Mouse (Mus musculus) heart, postnatal 0 days (tissue): ENCODE results near the gene Arl5b. TPM values are rescaled to one million over a fixed set of nuclear protein-coding genes. Genes with fewer than 3 reads are reported as not detected.

Experiments
- ATAC-seq: fragments of 200-750 bp; cut with Nextera tagmentation; 2 replicates; pipeline ENCODE4 v1.8.0; 2017; ENCODE audit warnings: low read depth, moderate number of reproducible peaks, moderate library complexity; ENCODE audit not compliant: insufficient read depth
- DNase-seq: peaks from one replicate; pipeline ENCODE4 v3.0.0-alpha.2; 2016; ENCODE audit warnings: low spot score
- H3K27ac ChIP-seq: fragments of 300-500 bp; sonication (generic); 2 replicates; pipeline ENCODE4 v1.5.1; 2014; ENCODE audit warnings: low read depth, mild to moderate bottlenecking
- H3K27me3 ChIP-seq: fragments of 300-500 bp; sonication (generic); 2 replicates; pipeline ENCODE4 v1.6.1; 2014; ENCODE audit warnings: low read length, mixed read lengths; ENCODE audit not compliant: control insufficient read depth, insufficient read depth
- H3K36me3 ChIP-seq: fragments of 300-500 bp; sonication (generic); replicated peaks from 2 replicates; pipeline ENCODE4 v1.6.1; 2014; ENCODE audit warnings: low read length, mixed read lengths; ENCODE audit not compliant: control insufficient read depth, insufficient read depth
- H3K4me1 ChIP-seq: fragments of 300-500 bp; sonication (generic); 2 replicates; pipeline ENCODE4 v1.6.1; 2014; ENCODE audit warnings: antibody characterized with exemption; ENCODE audit not compliant: control insufficient read depth, insufficient read depth
- H3K4me2 ChIP-seq: fragments of 300-500 bp; sonication (generic); 2 replicates; pipeline ENCODE4 v1.6.1; 2014; ENCODE audit warnings: low read depth, mild to moderate bottlenecking, low read length, moderate library complexity
- H3K4me3 ChIP-seq: fragments of 300-500 bp; sonication (generic); 2 replicates; pipeline ENCODE4 v1.5.1; 2014; ENCODE audit warnings: low read depth, low read length
- H3K9ac ChIP-seq: fragments of 300-500 bp; sonication (generic); replicated peaks from 2 replicates; pipeline ENCODE4 v1.6.1; 2014; ENCODE audit warnings: low read depth, low read length, mixed read lengths
- H3K9me3 ChIP-seq: fragments of 300-500 bp; sonication (generic); replicated peaks from 2 replicates; pipeline ENCODE4 v1.6.1; 2016; ENCODE audit warnings: low read length; ENCODE audit not compliant: control insufficient read depth
- CTCF ChIP-seq: IDR thresholded peaks from 2 replicates; pipeline ENCODE4 v1.5.1; 2016; ENCODE audit warnings: antibody characterized with exemption, control low read depth, low read depth
- EP300 ChIP-seq: IDR thresholded peaks from 2 replicates; pipeline ENCODE4 v1.6.1; 2016; ENCODE audit warnings: antibody characterized with exemption, low read depth
- WGBS: fragments of 180-500 bp; shearing (Covaris S2); extraction: QIAGEN DNeasy Blood & Tissue Kit; methylation state at CpG from one replicate; pipeline ENCODE4 v1.1.7; 2014; 5-methylcytosine and 5-hydroxymethylcytosine counted together
- polyA plus RNA-seq: library from polyadenylated mRNA; unstranded; fragments of >200 nt; fragmentation: Nextera tagmentation; extraction: Ambion mirVana; gene quantifications from 2 replicates; pipeline ENCODE4 v1.2.1, GENCODE M21; 2015
- total RNA-seq: library from RNA; depleted of rRNA; stranded (reverse); fragments of >200 nt; gene quantifications from 2 replicates; pipeline ENCODE4 v1.2.3, GENCODE M21; 2014; ENCODE audit warnings: low replicate concordance; rRNA removed

Gene Arl5b
- total RNA-seq = 23.9 and 30.2 TPM in 2 replicates
- 13.4 and 16.9 TPM in 2 replicates for polyA plus RNA-seq

DNA sequence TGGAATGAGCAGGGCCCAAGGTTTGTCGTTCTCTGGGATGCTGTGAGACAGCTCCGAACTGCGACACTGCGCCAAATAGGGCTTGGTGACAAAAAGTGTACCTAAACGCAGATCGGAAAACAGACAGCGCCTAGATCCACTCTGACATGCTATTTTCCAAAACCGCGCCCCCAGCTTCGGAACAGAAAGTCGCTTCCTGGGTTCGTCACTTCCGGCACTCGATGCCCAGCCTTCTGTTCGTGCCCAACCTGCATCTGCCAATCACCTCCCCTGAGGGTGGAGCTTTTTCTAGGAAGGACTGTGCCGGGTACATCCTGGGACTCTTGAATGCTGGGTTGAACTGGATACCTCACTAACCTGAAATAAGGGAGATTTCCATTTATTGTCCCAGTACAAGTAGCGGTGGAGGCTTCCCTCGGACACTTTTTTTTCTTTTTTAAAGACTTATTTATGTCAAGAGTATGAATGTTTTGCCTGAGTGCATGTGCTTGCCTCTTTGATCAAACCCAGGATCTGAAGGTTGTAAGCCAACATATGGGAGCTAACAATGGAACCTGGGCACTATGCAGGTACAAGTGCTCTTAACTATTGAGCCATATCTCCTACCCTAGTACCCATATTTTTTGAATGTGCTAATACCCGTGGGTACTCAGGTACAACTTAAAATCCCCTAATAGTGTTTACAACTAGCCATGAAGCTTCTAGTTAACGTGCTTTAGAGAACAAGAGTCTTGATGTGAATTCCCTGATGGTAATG is at the start of gene Arl5b:
Gene Arl5b (plus strand): TSS at position 279 of the 757 bp plus-strand sequence.
- TF ChIP-seq CTCF (no peak), EP300 (no peak)
- peak; percentile 95 for DNase-seq
- Histone ChIP-seq H3K4me3 (peak within 1 kb of the TSS; percentile 62), H3K9me3 (no peaks in the 10 kb centered on the region), H3K27ac (0 out of 2 replicates have a peak within 1 kb of the TSS, but pooled peaks have one; percentile 44), H3K36me3 (no peaks in the 10 kb centered on the region), H3K4me1 (peaks cover 12% of the 10 kb centered on the region), H3K9ac (peak within 1 kb of the TSS; percentile 47), H3K27me3 (no peaks in the 10 kb centered on the region), H3K4me2 (peak within 1 kb of the TSS; percentile 80)
- ATAC-seq = peak; percentile 99
- whole genome bisulfite sequencing = 7% methylated on average over 20 of the region's 20 CpGs

DNA sequence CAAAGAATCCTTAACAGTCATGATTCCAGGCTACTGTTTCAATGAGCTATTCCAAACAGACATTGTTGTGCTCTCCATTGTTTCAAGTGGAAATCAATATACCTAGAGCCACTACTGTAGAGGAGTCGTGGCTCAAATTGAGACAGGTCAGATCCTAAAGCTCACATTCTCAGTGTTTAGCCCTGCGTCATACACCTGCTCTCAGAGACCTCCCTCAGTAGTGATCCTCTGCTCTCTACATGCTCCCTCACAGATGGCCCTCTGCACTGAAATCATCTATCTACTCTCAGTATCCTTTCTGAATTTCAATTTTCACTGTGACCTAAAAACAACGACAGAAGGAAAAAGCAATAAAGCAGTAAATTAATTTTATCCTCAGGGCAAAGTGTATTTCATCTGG is 41.7 kb upstream of the Arl5b start:
- Histone ChIP-seq H3K4me3 (no peak overlapping the region), H3K27ac (no peak overlapping the region), H3K27me3 (no peaks in the 10 kb centered on the region), H3K4me1 (no peaks in the 10 kb centered on the region), H3K36me3 (0 out of 2 replicates have a peak, but pooled peaks cover 6% of the 10 kb centered on the region), H3K9me3 (no peaks in the 10 kb centered on the region), H3K9ac (no peak overlapping the region), H3K4me2 (no peak overlapping the region)
- no peak for TF ChIP-seq CTCF
- no peak for TF ChIP-seq EP300
- WGBS = 85% methylated on average over 3 of the region's 3 CpGs
- ATAC-seq (no peak), DNase-seq (no peak)

DNA sequence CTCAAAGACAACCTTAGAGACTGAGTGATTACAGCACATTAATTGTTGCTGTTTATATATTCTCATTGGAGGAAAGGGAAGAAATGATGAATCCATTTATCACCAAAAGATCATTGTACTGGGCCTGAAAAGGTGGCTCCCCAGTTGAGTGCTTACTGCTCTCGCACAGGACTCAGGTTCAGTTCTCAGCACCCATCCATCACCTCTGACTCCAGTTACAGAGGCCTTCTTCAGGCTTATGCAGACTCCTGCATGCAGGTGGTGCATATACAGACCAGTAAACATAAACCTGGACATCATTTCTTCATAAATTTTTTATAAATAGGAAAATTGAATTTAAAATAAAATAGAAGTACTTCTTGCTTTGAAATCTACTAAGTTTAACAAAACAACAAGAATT is 41.1 kb upstream of the Arl5b start:
- Histone ChIP-seq H3K4me2 (no peak overlapping the region), H3K27me3 (no peaks in the 10 kb centered on the region), H3K27ac (no peak overlapping the region), H3K9me3 (no peaks in the 10 kb centered on the region), H3K4me3 (no peak overlapping the region), H3K9ac (no peak overlapping the region), H3K36me3 (0 out of 2 replicates have a peak, but pooled peaks cover 6% of the 10 kb centered on the region), H3K4me1 (no peaks in the 10 kb centered on the region)
- DNase-seq (no peak), ATAC-seq (no peak)
- WGBS = 94% methylated on average over 1 of the region's 1 CpGs
- TF ChIP-seq EP300 (no peak), CTCF (no peak)

DNA sequence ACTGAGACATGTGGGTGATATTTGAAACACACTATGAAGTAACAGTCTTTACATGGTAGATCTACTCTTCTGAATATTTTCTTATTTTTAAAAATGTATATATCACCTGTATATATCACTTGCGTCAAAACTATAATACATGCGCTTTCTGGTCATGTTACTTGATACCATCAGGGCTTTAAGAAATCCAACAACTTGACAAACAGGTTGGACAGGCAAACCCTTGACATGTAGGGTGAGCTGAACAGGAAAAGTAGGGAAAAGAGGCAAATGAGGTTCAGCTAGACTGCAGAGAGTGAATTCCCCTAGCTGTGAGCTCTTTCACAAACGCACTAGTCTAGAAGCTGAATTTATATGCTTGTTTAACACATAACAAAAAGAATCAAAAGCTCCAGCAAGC is 22.4 kb upstream of the Arl5b start:
- Histone ChIP-seq H3K4me2 (no peak overlapping the region), H3K9ac (no peak overlapping the region), H3K9me3 (no peaks in the 10 kb centered on the region), H3K4me3 (no peak overlapping the region), H3K27ac (no peak overlapping the region), H3K4me1 (no peaks in the 10 kb centered on the region), H3K27me3 (no peaks in the 10 kb centered on the region), H3K36me3 (no peaks in the 10 kb centered on the region; the same call in 1 of the 2 replicates)
- no peak for ATAC-seq
- DNase-seq = no peak
- 94% methylated on average over 3 of the region's 3 CpGs for WGBS
- TF ChIP-seq CTCF (no peak), EP300 (no peak)

DNA sequence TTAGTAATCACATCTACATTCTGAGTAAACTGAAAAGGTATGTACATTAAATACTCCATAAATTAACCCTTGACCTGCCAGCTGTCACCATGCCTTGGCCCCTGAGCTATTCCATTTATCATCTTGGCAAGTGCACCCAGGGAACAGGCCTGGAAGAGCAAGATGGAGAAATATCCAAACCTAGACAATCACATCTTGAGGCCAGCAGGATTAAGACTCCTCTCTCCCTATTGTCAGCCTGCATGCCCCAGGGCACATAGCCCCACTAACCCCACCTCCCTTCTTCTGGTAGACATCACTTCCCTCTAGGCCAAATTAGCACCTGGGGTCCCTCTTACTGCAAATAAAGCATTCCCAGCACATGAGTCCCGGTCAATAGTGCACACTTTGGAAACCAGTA is 21.4 kb upstream of the Arl5b start:
- no peak for TF ChIP-seq CTCF
- TF ChIP-seq EP300 = no peak
- Histone ChIP-seq H3K4me3 (no peak overlapping the region), H3K9ac (no peak overlapping the region), H3K4me1 (no peaks in the 10 kb centered on the region), H3K4me2 (no peak overlapping the region), H3K27me3 (no peaks in the 10 kb centered on the region), H3K27ac (no peak overlapping the region), H3K36me3 (peaks cover 3% of the 10 kb centered on the region; the same call in 1 of the 2 replicates), H3K9me3 (no peaks in the 10 kb centered on the region)
- no peak for ATAC-seq
- DNase-seq = no peak
- WGBS = 82% methylated on average over 1 of the region's 1 CpGs
